Mouse (Mus musculus) myocyte (in vitro differentiated cells): ENCODE measurements at regions not wholly inside any gene's neighbourhood (a gene's known extent, or its start where the extent isn't known, plus 50 kb on each side); places are given as distances from the start of the nearest gene placed in this dataset.

Experiments used
- E2F4 ChIP-seq: IDR thresholded peaks from one replicate; pipeline ENCODE4 v1.6.1; 2011; ENCODE audit warnings: mild to moderate bottlenecking, control low read depth, moderate library complexity; ENCODE audit not compliant: insufficient read depth
- MAX ChIP-seq: IDR thresholded peaks from one replicate; pipeline ENCODE4 v1.6.1; 2011; ENCODE audit warnings: low read depth, mild to moderate bottlenecking, control low read depth
- MYOD1 ChIP-seq, 3 experiments: IDR thresholded peaks; one replicate each; pipeline ENCODE4 v1.6.1; 2011; ENCODE audit warnings: control low read depth in 2 of 3, low read depth in 2 of 3, mild to moderate bottlenecking in 2 of 3, moderate library complexity in 1 of 3; ENCODE audit not compliant: insufficient read length in 2 of 3, control insufficient read depth in 1 of 3
- POLR2A ChIP-seq: IDR thresholded peaks from one replicate; pipeline ENCODE4 v1.6.1; 2011; ENCODE audit warnings: low read depth, mild to moderate bottlenecking, control low read depth, moderate library complexity; ENCODE audit not compliant: insufficient read length
- POLR2AphosphoS2 ChIP-seq: IDR thresholded peaks from one replicate; pipeline ENCODE4 v1.6.1; 2011; ENCODE audit warnings: low read depth, control low read depth; ENCODE audit not compliant: insufficient read length
- SRF ChIP-seq: IDR thresholded peaks from one replicate; pipeline ENCODE4 v1.6.1; 2011; ENCODE audit warnings: low read depth; ENCODE audit not compliant: control insufficient read depth, insufficient read length
- TCF12 ChIP-seq: IDR thresholded peaks from one replicate; pipeline ENCODE4 v1.6.1; 2011; ENCODE audit warnings: mild to moderate bottlenecking, control low read depth; ENCODE audit not compliant: poor library complexity, insufficient read depth, severe bottlenecking
- TCF3 ChIP-seq: IDR thresholded peaks from one replicate; pipeline ENCODE4 v1.6.1; 2011; ENCODE audit warnings: low read depth, control low read depth; ENCODE audit not compliant: insufficient read length
- USF1 ChIP-seq: IDR thresholded peaks from one replicate; pipeline ENCODE4 v1.6.1; 2011; ENCODE audit warnings: low read depth, mild to moderate bottlenecking, control low read depth, moderate library complexity

GRCm38 (mm10) chr4:47838411-47838810 lies 206.5 kb upstream of the Nr4a3 start:
- TF ChIP-seq MYOD1 (IDR thresholded peaks at IDR 0.05; ENCODE audit: control insufficient read depth in 1 of 3, insufficient read length in 2 of 3, low read depth in 2 of 3) (no peak), SRF (no peak), POLR2A (no peak), USF1 (no peak), MAX (no peak), E2F4 (no peak), TCF3 (no peak), POLR2AphosphoS2 (no peak), TCF12 (no peak)
